13 mouse cellular contexts compared by ENCODE assay signal in the genomic region with DNA sequence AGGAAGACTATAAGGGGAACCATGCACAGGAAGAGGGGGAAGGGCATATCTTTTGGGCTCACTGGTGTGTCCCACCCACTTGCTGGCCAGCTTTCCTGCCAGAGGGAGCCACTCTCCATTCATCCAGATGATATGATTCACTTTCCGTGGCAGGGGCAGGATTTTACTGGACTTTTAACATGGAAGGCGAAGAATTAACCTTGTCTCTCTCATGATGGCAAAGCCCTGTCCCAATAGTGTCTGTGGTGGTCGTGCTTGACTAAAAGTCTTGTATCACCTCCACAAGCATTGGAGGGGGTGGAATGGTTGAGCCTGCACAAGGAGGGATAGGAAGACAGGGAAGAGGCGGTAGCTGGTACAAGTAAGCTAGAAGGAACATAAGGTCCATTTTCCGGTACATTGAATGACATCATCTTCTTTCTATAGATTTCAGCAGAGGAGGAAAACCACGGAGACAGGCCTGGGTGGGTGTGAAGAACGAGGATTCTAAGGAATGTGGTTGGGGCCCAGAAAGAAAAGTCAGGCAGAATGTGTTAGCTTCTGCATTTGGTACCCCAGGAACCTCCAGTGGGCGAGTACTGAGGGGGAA.
DNase-seq lines count a peak whose midpoint lies in the region; ATAC-seq and TF ChIP-seq lines count a peak whose summit lies in the region.
"Had no signal": no experiment of that assay in that cellular context is flagged by ENCODE, and none has a peak within 500 bp of the region (broad histone marks: within the 10 kb centered on the region; RNA-seq: fewer than 3 reads in every experiment).

No protein-coding gene starts in this region.

- no peaks in the 10 kb centered on the region for H3K27me3 ChIP-seq in embryonic facial prominence, embryonic 10.5 days (replicated peaks; ENCODE audit: low read depth, poor library complexity, severe bottlenecking)
- H3K27me3 ChIP-seq: embryonic facial prominence, embryonic 12.5 days; hindbrain, embryonic 13.5 days; intestine, embryonic 15.5 days had no signal

- peaks cover 5% of the 10 kb centered on the region; the same call in 1 of the 2 replicates for H3K4me1 ChIP-seq in embryonic fibroblast, embryonic 13.5 days (ENCODE audit: control insufficient read depth, insufficient read depth, low read length)
- peaks cover 15% of the 10 kb centered on the region for H3K4me1 ChIP-seq in embryonic facial prominence, embryonic 10.5 days
- H3K4me1 ChIP-seq: intestine, embryonic 15.5 days had no signal

- no peak for ATAC-seq in CD4-positive, CD25-positive, alpha-beta regulatory T cell, adult 4 months
- ATAC-seq: intestine, embryonic 15.5 days had no signal

- no peak for TF ChIP-seq POLR2A in embryonic fibroblast, embryonic 13.5 days (IDR thresholded peaks at IDR 0.05; ENCODE audit: low read depth, low read length)

- TF ChIP-seq CTCF in embryonic fibroblast, embryonic 13.5 days (IDR thresholded peaks at IDR 0.05; ENCODE audit: borderline replicate concordance, insufficient read depth, low read length), result no peak

- H3K36me3 ChIP-seq in embryonic facial prominence, embryonic 10.5 days (replicated peaks), result no peaks in the 10 kb centered on the region
- H3K36me3 ChIP-seq: embryonic facial prominence, embryonic 12.5 days; hindbrain, embryonic 13.5 days; intestine, embryonic 15.5 days had no signal

- no peaks in the 10 kb centered on the region for H3K9me3 ChIP-seq in embryonic facial prominence, embryonic 10.5 days
- H3K9me3 ChIP-seq: embryonic facial prominence, embryonic 12.5 days; hindbrain, embryonic 13.5 days; intestine, embryonic 15.5 days had no signal

- peak; percentile 44 for DNase-seq in layer of hippocampus, adult 11-12 months (ENCODE audit: low spot score)
- DNase-seq in layer of hippocampus, adult 8-10 months (ENCODE audit: low spot score in 2 of 2), result no peak
- DNase-seq in left cerebral cortex, adult 9 months (ENCODE audit: low spot score in 2 of 2), result peak; percentile 73 to 84
- DNase-seq in right cerebral cortex, postnatal 25 days, result peak; percentile 78
- DNase-seq in retina, postnatal 1 day, result no peak
- DNase-seq in embryonic facial prominence, embryonic 10.5 days (ENCODE audit: low spot score), result no peak
- DNase-seq: heart, adult 18-20 months; lung, embryonic 14.5 days had no signal

- H3K27ac ChIP-seq in embryonic fibroblast, embryonic 13.5 days (ENCODE audit: insufficient read depth, low read length), result peak overlapping the region; percentile 57
- H3K27ac ChIP-seq in embryonic facial prominence, embryonic 10.5 days (replicated peaks), result no peak overlapping the region
- H3K27ac ChIP-seq: embryonic facial prominence, embryonic 12.5 days; hindbrain, embryonic 13.5 days; intestine, embryonic 15.5 days had no signal

- WGBS in embryonic facial prominence, embryonic 10.5 days, result 81% methylated on average over 8 of the region's 8 CpGs

- H3K4me3 ChIP-seq in embryonic fibroblast, embryonic 13.5 days (ENCODE audit: insufficient read depth, low read length), result no peak overlapping the region
- no peak overlapping the region for H3K4me3 ChIP-seq in embryonic facial prominence, embryonic 10.5 days
- H3K4me3 ChIP-seq: embryonic facial prominence, embryonic 12.5 days; hindbrain, embryonic 13.5 days; intestine, embryonic 15.5 days had no signal

Comparison
In these comparisons a context has a peak if more than half of its experiments do, and no peak if none do; other contexts are left out.
1. DNase-seq: peak in layer of hippocampus, adult 11-12 months (single experiment), left cerebral cortex, adult 9 months (2 of 2) and right cerebral cortex, postnatal 25 days (single experiment); none in layer of hippocampus, adult 8-10 months (0 of 2), retina, postnatal 1 day (single experiment) and embryonic facial prominence, embryonic 10.5 days (single experiment).